Mouse (Mus musculus) lung, embryonic 15.5 days (tissue): ENCODE measurements at regions not wholly inside any gene's neighbourhood (a gene's known extent, or its start where the extent isn't known, plus 50 kb on each side); places are given as distances from the start of the nearest gene placed in this dataset.

ENCODE experiments used
- ATAC-seq: fragments of 200-750 bp; cut with Nextera tagmentation; 2 replicates; pipeline ENCODE4 v1.8.0; 2017; ENCODE audit warnings: moderate number of reproducible peaks, borderline replicate concordance; ENCODE audit not compliant: low FRiP score, low TSS enrichment; ENCODE audit errors: extremely low read depth
- H3K27ac ChIP-seq: fragments of 300-500 bp; sonication (generic); 2 replicates; pipeline ENCODE4 v1.5.1; 2015; ENCODE audit warnings: moderate library complexity, mild to moderate bottlenecking, inconsistent platforms
- H3K27me3 ChIP-seq: fragments of 300-500 bp; sonication (generic); 2 replicates; pipeline ENCODE4 v1.6.1; 2015; ENCODE audit warnings: inconsistent platforms
- H3K36me3 ChIP-seq: fragments of 300-500 bp; sonication (generic); 2 replicates; pipeline ENCODE4 v1.6.1; 2015; ENCODE audit warnings: inconsistent platforms
- H3K4me1 ChIP-seq: fragments of 300-500 bp; sonication (generic); 2 replicates; pipeline ENCODE4 v1.6.1; 2015; ENCODE audit warnings: inconsistent platforms
- H3K4me2 ChIP-seq: fragments of 300-500 bp; sonication (generic); 2 replicates; pipeline ENCODE4 v1.6.1; 2015; ENCODE audit warnings: inconsistent platforms, mild to moderate bottlenecking, moderate library complexity
- H3K4me3 ChIP-seq: fragments of 300-500 bp; sonication (generic); 2 replicates; pipeline ENCODE4 v1.5.1; 2015; ENCODE audit warnings: mild to moderate bottlenecking, inconsistent platforms
- H3K9ac ChIP-seq: fragments of 300-500 bp; sonication (generic); 2 replicates; pipeline ENCODE4 v1.6.1; 2015; ENCODE audit warnings: inconsistent platforms
- H3K9me3 ChIP-seq: fragments of 300-500 bp; sonication (generic); 2 replicates; pipeline ENCODE4 v1.6.1; 2016; ENCODE audit warnings: inconsistent platforms
- WGBS: fragments of 180-500 bp; shearing (Covaris S2); methylation state at CpG from one replicate; pipeline ENCODE4 v1.1.7; 2015; 5-methylcytosine and 5-hydroxymethylcytosine counted together

DNA sequence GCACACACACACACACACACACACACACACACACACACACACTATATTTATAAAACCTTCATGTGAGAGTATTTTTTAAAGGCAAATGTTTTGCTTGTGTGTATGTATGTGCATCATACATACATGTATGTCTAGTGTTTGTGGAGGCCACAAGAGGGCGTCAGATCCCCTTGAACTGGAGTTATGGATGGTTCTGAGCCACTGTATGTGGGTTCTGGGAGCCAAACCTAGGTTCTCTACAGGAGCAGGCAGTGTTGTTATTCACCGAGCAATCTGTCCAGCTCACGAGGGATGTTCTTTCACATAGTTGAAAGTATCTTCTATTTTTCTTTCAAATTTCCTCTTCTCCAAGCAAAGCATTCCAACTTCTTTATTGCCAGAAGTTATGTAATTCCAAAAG is 56.3 kb upstream of the Agtr2 start:
- Histone ChIP-seq H3K4me2 (no peak overlapping the region), H3K27me3 (no peaks in the 10 kb centered on the region), H3K9me3 (no peaks in the 10 kb centered on the region), H3K4me1 (no peaks in the 10 kb centered on the region), H3K4me3 (no peak overlapping the region), H3K36me3 (no peaks in the 10 kb centered on the region), H3K9ac (no peak overlapping the region), H3K27ac (no peak overlapping the region)
- ATAC-seq, result no peak
- WGBS, result 53% methylated on average over 3 of the region's 3 CpGs

DNA sequence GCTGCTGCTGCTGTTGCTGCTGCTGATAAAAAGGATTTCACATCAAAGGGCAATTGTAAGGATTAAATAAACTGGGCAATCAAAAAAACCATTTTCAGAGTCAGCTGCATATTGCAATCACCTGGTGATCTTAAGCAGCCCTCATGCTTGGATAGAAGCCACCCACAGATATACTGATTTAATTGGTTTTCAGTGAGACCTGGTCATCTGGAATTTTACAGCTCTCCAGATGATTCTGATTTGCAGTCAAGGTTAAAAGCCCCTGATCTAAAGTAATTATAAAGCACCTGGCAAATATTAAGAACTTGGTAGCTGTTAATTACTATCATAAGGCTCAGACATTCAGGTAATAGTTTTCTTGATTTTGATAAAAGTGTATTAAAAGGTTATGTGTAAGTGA is 50.8 kb upstream of the Agtr2 start:
- Histone ChIP-seq H3K4me1 (no peaks in the 10 kb centered on the region), H3K9me3 (no peaks in the 10 kb centered on the region), H3K27me3 (no peaks in the 10 kb centered on the region), H3K27ac (no peak overlapping the region), H3K9ac (no peak overlapping the region), H3K4me3 (no peak overlapping the region), H3K36me3 (no peaks in the 10 kb centered on the region), H3K4me2 (no peak overlapping the region)
- ATAC-seq, result no peak
